Mouse (Mus musculus) Muller cell, postnatal 12 days (primary cell): ENCODE data around the gene Rps18.
"Not testable (repeated sequence)": the region's sequence is repeated elsewhere in the genome, so short reads cannot be mapped to it uniquely, and the experiment has no call there.

ENCODE experiments used
- DNase-seq: peaks from one replicate; pipeline ENCODE4 v3.0.0-alpha.2; 2015; ENCODE audit errors: inconsistent ontology term

The Rps18 gene

DNA sequence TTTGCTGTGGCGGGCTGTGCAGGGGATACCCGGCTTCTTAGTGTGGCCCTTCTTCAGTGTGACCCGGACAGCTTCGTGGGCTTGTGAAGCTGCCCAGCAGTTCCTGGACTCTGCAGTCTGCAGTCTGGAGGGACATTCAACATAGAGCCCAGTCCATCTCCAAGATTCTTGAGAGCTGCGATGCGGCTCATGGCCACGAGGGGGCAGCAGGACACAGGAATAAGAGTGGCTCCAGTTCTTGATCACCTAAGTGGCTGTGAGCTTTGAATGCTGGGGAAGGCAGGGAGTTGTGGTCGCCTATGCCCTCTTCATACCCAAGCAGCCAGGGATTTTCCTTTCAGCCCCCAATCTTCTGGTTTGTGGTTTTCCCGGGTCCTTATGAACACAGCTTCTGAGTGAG is 12.7 kb upstream of the Rps18 start:
- peak; percentile 81 for DNase-seq

DNA sequence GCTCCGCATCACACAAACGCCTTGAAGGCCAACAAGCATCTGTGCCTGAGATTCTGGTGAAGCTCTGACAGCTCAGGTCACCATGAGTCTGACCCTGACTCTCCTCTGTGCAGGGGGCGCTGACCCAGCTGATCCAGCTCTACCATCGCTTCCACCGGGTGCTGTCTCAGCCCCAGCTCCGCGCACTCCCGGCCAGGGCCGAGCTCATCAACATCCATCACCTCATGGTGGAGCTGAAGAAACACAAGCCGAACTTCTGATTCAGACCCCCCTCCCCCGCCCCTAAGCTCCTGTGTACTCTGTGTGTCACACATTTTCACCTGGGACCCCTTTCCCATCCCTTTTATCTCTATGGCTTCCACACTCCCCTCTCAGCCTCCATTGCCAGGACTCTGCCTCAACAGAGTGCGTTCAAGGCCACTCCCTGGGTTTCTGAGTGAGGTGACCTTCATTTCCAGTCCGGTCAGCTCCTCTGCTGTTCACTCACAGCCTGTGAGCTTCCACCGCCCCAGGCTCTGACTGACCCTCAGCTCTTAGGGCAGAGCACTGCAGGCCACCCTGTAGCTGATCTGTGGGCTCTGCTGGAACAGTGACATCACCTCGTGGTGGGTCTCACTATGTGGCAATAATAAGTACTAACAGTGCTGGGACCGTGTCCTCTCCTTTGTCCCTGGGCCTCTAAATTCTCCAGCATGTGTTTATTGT is 10.2 kb upstream of the Rps18 start:
- DNase-seq = no peak

DNA sequence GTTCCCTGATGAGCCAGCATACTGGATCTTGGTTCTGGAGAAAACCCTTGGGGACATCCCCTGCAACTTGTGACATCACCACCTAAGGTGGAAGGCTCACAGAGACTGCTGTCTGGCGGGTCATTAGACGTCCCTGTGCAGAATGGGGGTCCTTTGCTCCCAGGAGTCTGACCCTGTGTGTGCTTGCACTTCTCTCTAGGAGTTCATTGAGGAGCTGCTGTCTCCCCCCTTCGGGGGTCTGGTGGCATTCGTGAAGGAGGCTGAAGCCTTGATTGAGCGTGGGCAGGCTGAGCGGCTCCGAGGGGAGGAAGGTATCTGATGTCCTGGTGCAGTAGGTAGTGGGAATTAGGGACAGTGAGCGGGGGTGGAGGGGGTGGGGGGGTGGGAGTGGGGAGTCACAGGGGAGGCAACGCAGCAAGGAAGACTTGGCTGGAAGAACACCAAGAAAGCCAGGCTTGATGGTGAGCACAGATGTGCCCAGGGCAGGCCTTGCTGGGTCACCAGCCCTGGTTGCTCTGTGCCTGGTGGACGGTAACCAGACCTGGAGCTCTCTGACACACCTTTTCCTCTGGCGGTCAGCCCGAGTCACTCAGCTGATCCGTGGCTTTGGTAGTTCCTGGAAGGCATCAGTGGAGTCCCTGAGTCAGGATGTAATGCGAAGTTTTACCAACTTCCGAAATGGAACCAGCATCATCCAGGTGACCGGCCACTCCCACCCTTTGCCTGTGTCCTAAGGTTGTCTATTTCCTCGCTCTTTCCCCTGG is 9.5 kb upstream of the Rps18 start:
- DNase-seq = no peak

DNA sequence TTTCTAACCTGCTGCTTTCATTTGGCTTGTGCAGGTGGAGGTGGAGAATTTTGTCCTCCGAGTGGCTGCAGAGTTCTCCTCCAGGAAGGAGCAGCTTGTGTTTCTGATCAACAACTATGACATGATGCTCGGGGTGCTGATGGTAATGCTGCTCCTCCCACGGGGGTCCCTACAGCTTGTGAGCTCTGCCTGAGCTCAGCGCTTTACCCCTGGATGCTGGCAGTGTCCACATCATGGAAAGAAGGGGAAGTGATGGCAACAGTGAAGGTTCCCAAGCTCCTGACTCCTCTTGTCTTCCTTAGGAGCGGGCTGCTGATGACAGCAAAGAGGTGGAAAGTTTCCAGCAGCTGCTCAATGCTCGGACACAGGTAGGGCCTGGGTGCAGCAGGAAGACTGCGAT is 7.1 kb upstream of the Rps18 start:
- no peak for DNase-seq

DNA sequence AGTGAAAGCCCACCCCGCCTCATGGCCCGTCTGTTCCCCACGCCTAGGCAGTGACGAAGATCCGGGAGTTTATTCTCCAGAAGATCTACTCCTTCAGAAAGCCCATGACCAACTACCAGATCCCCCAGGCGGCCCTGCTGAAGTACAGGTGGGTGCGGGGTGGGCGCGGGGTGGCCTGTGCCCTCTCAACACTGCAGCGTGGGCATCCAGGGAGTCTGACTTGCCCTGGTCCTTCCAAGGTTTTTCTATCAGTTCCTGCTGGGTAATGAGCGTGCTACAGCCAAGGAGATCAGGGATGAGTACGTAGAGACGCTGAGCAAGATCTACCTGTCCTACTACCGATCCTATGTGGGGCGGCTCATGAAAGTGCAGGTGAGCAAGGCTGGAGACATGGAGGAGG is 4.1 kb upstream of the Rps18 start:
- DNase-seq = no peak

DNA sequence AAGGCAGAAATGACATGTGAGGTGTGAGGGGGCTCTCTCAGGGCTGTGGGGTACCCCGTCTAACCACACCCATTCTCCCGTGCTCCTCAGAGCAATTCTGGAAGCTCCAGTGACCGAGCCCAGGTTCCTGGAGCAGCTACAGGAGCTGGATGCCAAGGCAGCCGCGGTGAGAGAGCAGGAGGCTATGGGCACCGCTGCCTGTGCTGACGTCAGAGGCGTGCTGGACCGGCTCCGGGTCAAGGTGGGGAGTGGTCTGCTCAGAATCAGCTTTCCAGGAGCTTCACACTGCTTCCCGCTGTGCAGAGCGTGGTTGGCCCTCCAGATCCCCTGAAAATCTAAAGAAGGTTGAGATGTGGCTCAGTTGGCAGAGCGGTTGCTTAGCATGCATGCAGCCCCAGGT is 3.3 kb upstream of the Rps18 start:
- no peak for DNase-seq

DNA sequence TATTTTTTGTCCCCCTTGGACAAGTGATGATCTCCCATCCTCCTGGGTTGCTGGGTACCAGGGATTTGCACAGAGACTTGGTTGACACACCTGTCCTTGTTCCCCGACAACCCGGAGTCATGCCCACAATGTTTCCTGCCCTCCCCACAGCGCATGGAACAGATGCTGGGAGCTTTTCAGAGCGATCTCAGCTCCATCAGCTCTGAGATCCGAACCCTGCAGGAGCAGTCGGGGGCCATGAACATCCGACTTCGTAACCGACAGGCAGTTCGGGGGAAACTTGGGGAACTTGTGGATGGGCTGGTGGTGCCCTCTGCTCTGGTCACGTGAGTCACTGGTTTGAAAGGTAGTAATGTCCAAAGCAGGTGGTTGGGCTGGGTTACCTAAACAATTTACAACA is 2.6 kb upstream of the Rps18 start:
- no peak for DNase-seq

DNA sequence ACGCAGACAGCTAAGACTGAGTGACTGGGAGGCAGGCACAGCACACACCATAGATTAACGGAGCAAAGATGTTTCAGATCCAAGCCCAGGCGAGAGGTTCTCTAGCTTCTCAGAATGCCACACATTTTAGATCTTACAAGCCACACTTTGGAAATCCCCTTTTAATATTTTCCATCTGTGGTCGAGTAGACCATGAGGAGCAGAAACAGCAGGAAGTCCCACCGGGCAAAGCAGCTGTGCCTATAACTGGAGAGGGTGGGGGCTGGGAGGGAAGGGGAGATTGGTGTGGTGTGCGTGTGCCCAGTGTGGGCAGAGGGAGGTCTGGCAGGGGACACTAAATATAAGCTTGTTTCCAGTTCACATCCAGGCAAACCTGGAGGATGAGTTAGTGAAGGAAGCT is 1.7 kb upstream of the Rps18 start:
- DNase-seq = no peak

DNA sequence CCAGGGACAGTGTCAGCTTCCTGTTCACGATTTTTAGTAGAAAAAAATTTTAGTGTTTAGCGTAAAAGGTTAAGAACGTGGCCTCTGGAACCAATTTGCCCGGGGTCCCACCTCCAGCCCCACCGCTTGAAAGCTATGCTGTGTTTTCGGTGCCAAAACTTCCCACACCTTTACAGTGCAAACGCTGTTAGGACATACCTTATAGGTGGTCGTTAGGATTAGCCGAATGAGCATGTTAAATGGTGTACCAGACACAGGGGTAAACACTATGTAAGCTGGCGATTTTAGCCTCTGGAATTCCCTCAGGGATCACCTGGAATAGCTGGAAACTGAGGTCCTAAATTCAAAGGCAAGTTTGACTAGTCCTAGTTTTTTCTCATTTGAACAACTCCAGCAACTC is 535 bp upstream of the Rps18 start:
- DNase-seq = no peak

DNA sequence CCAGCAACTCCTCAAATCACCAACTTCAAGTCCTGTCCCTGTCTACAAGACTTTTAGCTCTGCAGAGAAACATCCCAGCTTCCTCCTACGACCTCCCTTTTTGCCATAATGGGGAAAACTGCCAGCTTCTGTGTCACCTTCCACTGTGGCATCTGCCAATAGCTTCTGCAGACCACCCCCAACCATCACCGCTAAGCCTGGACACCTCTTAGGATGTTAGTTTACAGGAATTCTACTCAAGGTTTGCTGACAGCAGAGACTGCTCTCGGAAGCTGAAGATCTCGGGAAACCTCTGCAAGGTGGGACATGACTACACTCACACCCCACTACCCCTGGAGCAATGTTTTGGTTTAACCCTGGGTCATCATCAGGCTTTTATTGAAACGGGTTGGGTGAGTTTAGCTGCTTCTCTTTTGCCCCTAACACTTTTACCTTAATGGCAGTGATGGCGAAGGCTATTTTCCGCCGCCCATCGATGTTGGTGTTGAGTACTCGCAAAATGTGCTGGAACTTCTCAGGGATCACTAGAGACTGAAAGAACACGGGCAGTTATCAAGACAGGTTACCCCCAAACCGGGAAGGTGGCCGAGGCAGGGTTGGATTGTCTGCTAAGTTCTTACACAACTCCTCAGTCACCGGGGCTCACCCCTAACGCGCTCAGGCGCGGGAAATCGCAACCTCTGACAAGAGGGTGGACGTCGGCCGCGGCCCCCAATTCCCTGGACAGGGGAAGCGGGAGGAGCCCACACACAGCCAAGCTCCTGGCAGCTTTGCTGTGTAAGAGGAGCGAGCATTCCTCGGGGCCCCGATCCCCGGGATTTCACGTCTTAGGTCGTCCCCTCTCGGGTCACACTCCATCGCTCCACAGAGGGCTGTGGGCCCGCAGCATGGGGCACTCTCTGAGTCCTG is 901 bp downstream of the Rps18 start:
- no peak for DNase-seq

DNA sequence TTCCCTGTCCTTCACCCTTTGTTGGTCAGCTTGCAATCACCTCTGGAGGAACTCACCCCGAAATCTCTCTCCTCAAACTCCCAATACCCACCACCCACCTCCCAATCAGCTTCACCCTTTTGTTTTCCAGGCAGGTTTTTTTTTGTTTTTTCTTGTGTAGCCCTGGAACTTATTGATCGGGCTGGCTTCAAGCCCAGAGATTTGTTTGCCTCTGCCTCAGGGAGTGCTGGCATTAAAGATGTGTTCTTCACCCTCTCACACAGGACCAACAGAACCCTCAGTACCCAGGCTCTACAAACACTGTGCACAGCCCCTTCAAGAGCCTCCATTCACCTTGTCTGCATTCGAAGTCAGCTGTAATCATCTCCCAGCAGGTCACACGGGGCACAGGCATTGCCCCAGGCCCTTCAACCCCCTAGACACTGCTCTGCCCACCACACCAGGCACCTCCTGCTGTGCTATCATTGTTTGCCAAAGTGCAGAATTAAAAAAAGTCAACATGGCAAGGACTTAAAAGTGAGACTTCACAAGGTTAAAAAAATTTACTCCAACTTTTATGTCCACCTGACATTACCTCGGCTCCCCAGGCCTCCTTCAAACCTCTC is 1.7 kb downstream of the Rps18 start:
- DNase-seq = no peak

DNA sequence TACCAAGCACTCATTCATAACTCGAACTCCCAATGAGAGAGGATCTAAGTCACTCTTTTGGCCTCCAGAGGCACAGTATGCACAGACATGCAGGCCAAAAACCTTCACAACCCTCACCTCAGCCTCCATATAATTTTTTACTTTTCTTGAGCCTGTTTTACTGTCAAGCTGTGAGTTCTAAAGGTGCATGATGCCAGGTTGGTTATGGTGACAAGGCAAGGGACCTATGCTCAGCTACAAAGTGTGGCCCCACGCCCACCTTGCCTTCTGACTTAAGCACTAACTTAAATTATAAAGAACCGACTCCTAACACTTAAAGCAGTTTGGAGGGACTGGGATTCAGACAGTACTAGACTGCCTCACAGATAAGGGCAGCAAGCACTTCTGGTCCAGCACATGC is 2.5 kb downstream of the Rps18 start:
- DNase-seq = no peak

DNA sequence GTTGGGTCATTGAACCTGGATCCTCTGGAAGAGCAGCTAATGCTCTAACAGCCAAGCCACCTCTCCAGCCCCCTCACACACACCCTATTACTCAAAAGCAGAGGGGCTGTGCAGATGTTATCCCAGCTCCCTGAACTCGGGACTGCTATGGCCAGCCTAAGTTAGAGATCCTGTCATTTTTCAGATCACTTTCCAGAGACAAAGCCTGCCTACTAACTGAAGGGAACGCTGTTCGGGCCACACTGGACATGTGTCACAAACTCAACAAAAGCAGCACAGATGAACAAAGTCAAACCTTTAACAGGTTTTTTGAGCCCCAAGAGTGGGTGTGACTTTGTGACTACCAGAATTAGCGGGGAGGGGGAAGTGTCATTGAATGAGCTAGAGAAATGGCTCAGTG is 2.9 kb downstream of the Rps18 start:
- DNase-seq = no peak

DNA sequence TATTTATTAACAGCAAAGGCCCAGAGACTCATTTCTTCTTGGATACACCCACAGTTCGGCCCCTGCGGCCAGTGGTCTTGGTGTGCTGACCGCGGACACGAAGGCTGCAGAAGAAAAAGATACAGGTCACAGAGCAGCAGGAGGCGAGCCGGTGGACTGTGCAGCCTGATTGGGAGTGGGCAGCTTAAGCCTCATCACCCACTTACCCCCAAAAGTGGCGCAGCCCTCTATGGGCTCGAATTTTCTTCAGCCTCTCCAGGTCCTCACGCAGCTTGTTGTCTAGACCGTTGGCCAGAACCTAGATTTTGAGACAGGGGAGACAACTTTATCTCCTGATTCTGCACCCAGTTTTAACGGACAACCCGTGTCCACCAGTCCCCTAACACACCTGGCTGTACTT is 3.8 kb downstream of the Rps18 start:
- DNase-seq = not testable (repeated sequence)

DNA sequence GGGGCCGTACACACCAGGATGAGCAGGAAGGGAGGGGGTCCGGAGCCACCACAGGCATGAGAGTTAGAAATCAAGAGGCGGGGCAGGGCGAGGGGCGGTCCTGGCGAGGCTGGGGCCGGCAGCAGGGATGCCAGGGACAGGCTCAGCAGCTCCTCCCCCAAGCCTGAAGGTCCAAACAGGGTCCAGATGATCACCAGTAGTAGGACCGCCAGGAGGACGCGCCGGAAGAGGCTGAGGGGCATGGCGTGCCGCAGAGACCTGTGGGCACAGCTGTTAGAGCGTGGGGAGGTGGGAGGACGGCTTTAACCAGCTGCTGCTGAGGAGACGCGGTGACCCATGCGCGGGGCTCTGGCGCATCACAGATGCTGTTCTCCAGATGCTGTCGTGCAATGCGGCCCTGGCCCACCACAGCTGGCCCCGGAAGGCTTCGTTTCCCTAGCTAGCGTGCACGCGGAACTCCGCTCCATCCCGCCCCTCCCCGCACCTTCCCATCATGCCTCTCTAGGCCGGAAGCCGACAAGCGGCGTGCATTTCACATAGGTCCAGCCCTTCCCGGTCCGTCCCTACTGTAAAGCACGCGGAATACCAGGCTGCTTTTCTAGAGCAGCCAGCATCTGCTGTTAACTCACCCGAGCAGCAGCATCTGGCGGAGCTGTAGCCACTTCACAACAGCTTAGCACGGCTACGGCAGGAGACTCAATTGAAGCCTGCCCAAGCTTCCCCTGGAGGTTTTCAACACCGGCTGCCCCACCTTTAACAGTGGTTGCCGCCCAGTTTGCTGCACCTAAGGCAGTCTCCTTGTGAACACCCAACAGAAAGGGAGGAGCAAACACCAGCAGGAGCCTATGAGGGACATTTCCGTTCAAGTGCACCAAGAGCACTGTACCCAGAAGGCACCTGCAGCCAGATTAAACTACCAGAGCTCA is 4.5 kb downstream of the Rps18 start, which contains the start of gene B3galt4:
TSS of gene B3galt4 (minus strand) at position 468 of the 926 bp plus-strand sequence.
- peak; percentile 84 for DNase-seq

DNA sequence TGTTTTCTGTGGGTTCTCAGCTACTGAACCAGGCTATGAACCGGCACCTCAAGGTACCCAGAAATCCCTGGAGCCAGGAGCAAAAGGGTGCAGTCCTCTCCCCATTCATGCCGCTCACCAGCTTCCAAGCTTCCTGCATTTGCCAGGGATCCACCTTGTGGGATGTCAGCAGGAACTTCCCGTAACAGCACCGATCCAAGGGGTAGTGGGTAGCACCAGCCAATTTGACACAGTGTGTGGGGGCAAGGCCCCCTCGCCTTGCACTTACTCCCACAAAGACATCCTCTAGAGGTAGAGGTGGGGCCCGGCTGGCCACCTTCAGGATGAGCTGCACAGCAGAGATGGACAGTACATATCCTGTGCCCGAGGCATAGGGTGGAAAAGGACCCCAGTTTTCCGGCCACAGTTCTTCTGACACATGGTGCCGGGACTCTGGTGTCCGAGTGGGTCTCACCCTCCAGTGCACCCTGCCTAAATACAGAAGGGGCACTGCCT is 5.6 kb downstream of the Rps18 start:
- DNase-seq = no peak

DNA sequence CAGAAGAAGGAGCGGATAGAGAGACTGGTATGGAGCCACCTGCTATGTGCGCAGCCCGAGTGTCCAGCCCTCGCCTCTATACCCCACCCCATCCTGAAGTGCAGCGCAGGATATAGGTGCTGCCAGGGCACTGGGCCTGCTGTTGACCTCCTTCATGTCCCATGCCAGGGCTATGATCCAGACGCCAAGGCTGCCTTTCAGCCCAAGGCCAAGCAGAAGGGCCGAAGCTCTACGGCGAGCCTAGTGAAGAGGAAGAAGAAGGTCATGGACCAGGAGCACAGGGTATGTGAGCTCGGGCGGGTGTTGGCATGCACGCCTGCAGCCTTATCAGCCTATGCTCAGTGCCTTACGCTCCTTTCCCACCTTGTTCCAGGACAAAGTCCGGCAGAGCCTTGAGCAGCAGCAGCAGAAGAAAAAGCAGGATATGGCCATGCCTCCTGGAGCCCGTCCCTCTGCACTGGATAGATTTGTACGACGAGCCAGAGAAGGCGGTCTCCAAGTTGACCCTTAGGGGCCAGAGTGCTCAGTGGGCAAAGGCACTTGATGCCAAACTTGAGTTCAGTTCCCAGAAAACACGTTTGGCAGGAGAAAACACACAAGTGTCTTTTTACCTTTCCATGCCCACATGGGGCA is 6.8 kb downstream of the Rps18 start:
- DNase-seq = no peak

DNA sequence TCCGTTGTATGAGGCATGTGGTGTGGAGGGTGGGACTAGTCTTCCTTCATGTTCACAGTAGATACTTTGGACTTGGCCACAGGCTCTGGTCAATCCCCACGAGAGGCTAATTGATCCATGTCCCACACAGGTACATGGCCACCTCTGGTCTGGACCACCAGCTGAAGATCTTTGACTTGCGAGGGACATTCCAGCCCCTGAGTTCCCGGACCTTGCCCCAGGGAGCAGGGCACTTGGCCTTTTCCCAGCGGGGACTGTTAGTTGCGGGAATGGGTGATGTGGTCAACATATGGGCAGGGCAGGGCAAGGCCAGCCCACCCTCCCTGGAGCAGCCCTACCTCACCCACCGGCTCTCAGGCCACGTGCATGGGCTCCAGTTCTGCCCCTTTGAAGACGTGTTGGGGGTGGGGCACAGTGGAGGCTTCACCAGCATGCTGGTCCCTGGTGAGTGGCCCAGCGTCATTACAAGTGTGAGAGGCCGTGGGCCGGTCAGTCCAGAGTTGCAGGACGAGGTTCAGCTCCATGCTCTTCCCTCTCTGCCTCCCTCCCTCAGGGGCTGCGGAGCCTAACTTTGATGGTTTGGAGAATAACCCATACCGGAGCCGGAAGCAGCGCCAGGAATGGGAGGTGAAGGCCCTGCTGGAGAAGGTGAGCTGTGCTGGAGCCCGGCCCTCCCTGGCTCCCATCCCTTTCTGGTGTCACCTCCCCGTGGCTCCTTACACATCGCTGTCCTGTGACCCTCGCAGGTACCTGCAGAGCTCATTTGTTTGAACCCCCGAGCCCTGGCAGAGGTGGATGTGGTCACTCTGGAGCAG is 7.5 kb downstream of the Rps18 start:
- no peak for DNase-seq

DNA sequence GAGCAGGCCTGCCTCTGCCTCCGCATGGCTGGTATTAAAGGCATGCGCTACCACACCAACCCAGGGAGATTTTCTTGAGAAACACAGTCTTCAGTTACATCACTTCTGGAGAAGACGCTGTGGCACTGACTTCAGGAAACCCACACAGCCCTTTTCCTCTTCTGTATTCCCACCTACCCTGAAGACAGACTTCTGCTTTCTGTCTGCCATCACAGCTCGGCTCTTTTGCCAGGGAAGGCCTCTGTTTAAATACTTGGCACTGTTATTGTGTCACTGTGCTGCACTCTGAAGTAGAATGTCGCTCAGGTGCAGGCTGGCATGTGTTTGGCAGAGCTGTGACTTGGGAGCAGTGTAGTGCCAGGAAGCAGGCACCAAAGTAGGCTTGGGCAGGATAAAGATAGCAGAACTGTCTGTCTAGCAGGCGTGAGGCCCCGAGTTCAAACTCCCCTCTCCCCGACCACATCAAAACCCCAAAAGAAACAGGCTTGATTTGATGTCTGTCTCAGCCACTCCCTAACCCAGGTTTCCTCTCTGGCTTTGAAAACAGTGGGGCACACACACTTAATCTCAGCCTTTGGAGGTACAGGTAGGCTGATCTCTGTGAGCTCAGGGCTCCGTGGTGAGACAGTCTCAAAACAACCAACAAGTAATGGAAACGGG is 8.2 kb downstream of the Rps18 start:
- no peak for DNase-seq
